Mouse (Mus musculus) right cerebral cortex, postnatal 14 days (tissue): Measurements from ENCODE around the gene Gfod1.

ENCODE experiments used
- DNase-seq: peaks from one replicate; pipeline ENCODE4 v3.0.0; 2022

Gfod1 gene

GRCm38 (mm10) chr13:43228141-43228540, 75.8 kb downstream of the Gfod1 start:
- no peak for DNase-seq

- DNase-seq, result no peak
These were observed 77.9 kb downstream of the Gfod1 start for GRCm38 (mm10) chr13:43226041-43226440.

GRCm38 (mm10) chr13:43225161-43225560, 78.8 kb downstream of the Gfod1 start:
- DNase-seq, result no peak

- DNase-seq, result no peak
These were observed 81.9 kb downstream of the Gfod1 start for GRCm38 (mm10) chr13:43222084-43222483.

GRCm38 (mm10) chr13:43221290-43221689, 82.7 kb downstream of the Gfod1 start:
- no peak for DNase-seq

GRCm38 (mm10) chr13:43220635-43221034, 83.3 kb downstream of the Gfod1 start:
- DNase-seq, result no peak

GRCm38 (mm10) chr13:43218764-43219163, 85.2 kb downstream of the Gfod1 start:
- DNase-seq, result no peak

GRCm38 (mm10) chr13:43218284-43218683, 85.7 kb downstream of the Gfod1 start:
- DNase-seq, result no peak

- DNase-seq, result no peak
These were observed 86.3 kb downstream of the Gfod1 start for GRCm38 (mm10) chr13:43217686-43218085.

GRCm38 (mm10) chr13:43217059-43217458, 86.9 kb downstream of the Gfod1 start:
- DNase-seq, result no peak

GRCm38 (mm10) chr13:43215994-43216706, 87.8 kb downstream of the Gfod1 start:
- DNase-seq, result no peak

GRCm38 (mm10) chr13:43215144-43215993, 88.6 kb downstream of the Gfod1 start:
- no peak for DNase-seq

- no peak for DNase-seq
These were observed 91.6 kb downstream of the Gfod1 start for GRCm38 (mm10) chr13:43212338-43212737.

GRCm38 (mm10) chr13:43210956-43211355, 93.0 kb downstream of the Gfod1 start:
- no peak for DNase-seq

GRCm38 (mm10) chr13:43209560-43209959, 94.4 kb downstream of the Gfod1 start:
- DNase-seq, result no peak

GRCm38 (mm10) chr13:43208914-43209439, 95.0 kb downstream of the Gfod1 start:
- no peak for DNase-seq

GRCm38 (mm10) chr13:43206118-43206683, 97.8 kb downstream of the Gfod1 start:
- no peak for DNase-seq

- no peak for DNase-seq
These were observed 100.3 kb downstream of the Gfod1 start for GRCm38 (mm10) chr13:43203641-43204040.

- no peak for DNase-seq
These were observed 100.7 kb downstream of the Gfod1 start for GRCm38 (mm10) chr13:43203234-43203633.

GRCm38 (mm10) chr13:43202351-43202750, 101.6 kb downstream of the Gfod1 start:
- DNase-seq, result no peak

GRCm38 (mm10) chr13:43201033-43201432, 102.9 kb downstream of the Gfod1 start:
- DNase-seq, result peak; percentile 57

- peak; percentile 28 for DNase-seq
These were observed 103.5 kb downstream of the Gfod1 start for GRCm38 (mm10) chr13:43200473-43200872.

- DNase-seq, result peak; percentile 68
These were observed 104.2 kb downstream of the Gfod1 start for GRCm38 (mm10) chr13:43199749-43200148.

GRCm38 (mm10) chr13:43199282-43199681, 104.7 kb downstream of the Gfod1 start:
- no peak for DNase-seq
